Mouse (Mus musculus): Measurements from ENCODE around the gene Lyrm9.

The Lyrm9 gene

GRCm38 (mm10) chr11:78814461-78814941 is 11.9 kb upstream of the Lyrm9 start:
- DNase-seq (ENCODE audit: low spot score in 2 of 2), result no peak

GRCm38 (mm10) chr11:78815986-78816792 is 10.2 kb upstream of the Lyrm9 start:
- DNase-seq (ENCODE audit: low spot score in 2 of 2), result no peak

GRCm38 (mm10) chr11:78817311-78818022 is 8.9 kb upstream of the Lyrm9 start:
- no peak for DNase-seq (ENCODE audit: low spot score in 2 of 2)

- no peak for DNase-seq (ENCODE audit: low spot score in 2 of 2)
Measured at GRCm38 (mm10) chr11:78820337-78821000, 5.9 kb upstream of the Lyrm9 start.

- DNase-seq (ENCODE audit: low spot score in 2 of 2), result peak in 1 of 2 experiments; percentile 77
Measured at GRCm38 (mm10) chr11:78822792-78823498, 3.4 kb upstream of the Lyrm9 start.

- DNase-seq (ENCODE audit: low spot score in 2 of 2), result no peak
Measured at GRCm38 (mm10) chr11:78827546-78827945, 1.2 kb downstream of the Lyrm9 start.

GRCm38 (mm10) chr11:78828386-78828785 is 2.0 kb downstream of the Lyrm9 start:
- no peak for DNase-seq (ENCODE audit: low spot score in 2 of 2)

GRCm38 (mm10) chr11:78829373-78829772 is 3.0 kb downstream of the Lyrm9 start:
- no peak for DNase-seq (ENCODE audit: low spot score in 2 of 2)

- DNase-seq (ENCODE audit: low spot score in 2 of 2), result peak in 1 of 2 experiments; percentile 26
Measured at GRCm38 (mm10) chr11:78830180-78830579, 3.8 kb downstream of the Lyrm9 start.

- no peak for DNase-seq (ENCODE audit: low spot score in 2 of 2)
Measured at GRCm38 (mm10) chr11:78831716-78832115, 5.3 kb downstream of the Lyrm9 start.

- DNase-seq (ENCODE audit: low spot score in 2 of 2), result no peak
Measured at GRCm38 (mm10) chr11:78832117-78832726, 5.8 kb downstream of the Lyrm9 start.

- no peak for DNase-seq (ENCODE audit: low spot score in 2 of 2)
Measured at GRCm38 (mm10) chr11:78832816-78833314, 6.5 kb downstream of the Lyrm9 start.

GRCm38 (mm10) chr11:78836486-78836885 is 10.1 kb downstream of the Lyrm9 start:
- no peak for DNase-seq (ENCODE audit: low spot score in 2 of 2)

- peak; percentile 77 to 93 for DNase-seq (ENCODE audit: low spot score in 2 of 2)
Measured at GRCm38 (mm10) chr11:78837989-78838388, 11.6 kb downstream of the Lyrm9 start.

GRCm38 (mm10) chr11:78839491-78839890 is 13.1 kb downstream of the Lyrm9 start:
- no peak for DNase-seq (ENCODE audit: low spot score in 2 of 2)

GRCm38 (mm10) chr11:78840141-78840540 is 13.8 kb downstream of the Lyrm9 start:
- DNase-seq (ENCODE audit: low spot score in 2 of 2), result no peak

GRCm38 (mm10) chr11:78841987-78842386 is 15.6 kb downstream of the Lyrm9 start:
- DNase-seq (ENCODE audit: low spot score in 2 of 2), result no peak

- no peak for DNase-seq (ENCODE audit: low spot score in 2 of 2)
Measured at GRCm38 (mm10) chr11:78846620-78847019, 20.2 kb downstream of the Lyrm9 start.

GRCm38 (mm10) chr11:78847884-78848848 is 21.8 kb downstream of the Lyrm9 start:
- DNase-seq (ENCODE audit: low spot score in 2 of 2), result no peak

- DNase-seq (ENCODE audit: low spot score in 2 of 2), result no peak
Measured at GRCm38 (mm10) chr11:78849859-78850258, 23.5 kb downstream of the Lyrm9 start.

Data from thymus, postnatal 10 days (tissue).